Mouse (Mus musculus) urinary bladder, adult 2 months (tissue): ENCODE measurements around the gene Gm7714. TPM values are rescaled to one million over a fixed set of nuclear protein-coding genes. Genes with fewer than 3 reads are reported as not detected.
"Not testable (repeated sequence)": the region's sequence is repeated elsewhere in the genome, so short reads cannot be mapped to it uniquely, and the experiment has no call there.

Experiments used
- DNase-seq: peaks from one replicate; pipeline ENCODE4 v3.0.0; 2022; ENCODE audit warnings: low spot score
- polyA plus RNA-seq: library from polyadenylated mRNA; depleted of rRNA; stranded (reverse); fragments of >200 nt; gene quantifications from 2 replicates; pipeline ENCODE4 v1.2.3, GENCODE M21; 2012; rRNA removed

Gene Gm7714
- polyA plus RNA-seq, result not detected in 2 replicates

- no peak for DNase-seq
Measured at GRCm38 (mm10) chr5:88268619-88269018, at the start of gene Gm7714. TSS of gene Gm7714 (plus strand) at chr5:88268919.

DNA sequence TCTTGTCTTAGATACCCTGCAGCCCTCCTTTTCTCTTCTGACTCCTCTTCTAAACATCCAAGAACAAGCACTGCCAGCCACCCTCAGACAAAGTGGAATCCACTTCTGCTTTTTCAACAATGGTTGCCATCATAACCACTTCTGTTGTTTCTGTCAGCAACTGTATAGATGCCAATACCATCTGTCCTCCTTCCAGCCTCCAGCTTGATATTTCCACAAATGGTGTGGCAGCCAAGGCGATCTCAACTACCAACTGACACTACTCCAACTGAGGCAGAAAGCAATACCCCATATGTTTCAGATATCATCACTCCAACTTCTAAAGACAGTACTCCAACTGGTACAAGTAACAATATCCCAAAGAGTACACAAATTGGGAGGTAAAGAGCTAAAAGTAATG is 12.2 kb upstream of the Gm7714 start:
- DNase-seq, result no peak

- not testable (repeated sequence) for DNase-seq
Measured at GRCm38 (mm10) chr5:88311307-88311706, 42.6 kb downstream of the Gm7714 start.

- DNase-seq, result no peak
Measured at GRCm38 (mm10) chr5:88317012-88317411, 48.3 kb downstream of the Gm7714 start, which contains the start of gene Prol1. TSS of gene Prol1 (plus strand) at chr5:88317312.

Other genes with a start within 250 kb of the Gm7714 start
- gene Smr2, start 182.4 kb upstream of the Gm7714 start, polyA plus RNA-seq, result not detected in 2 replicates
- gene Gm11116, start 157.4 kb upstream of the Gm7714 start, polyA plus RNA-seq, result not detected in 2 replicates
- not detected in 2 replicates for gene Gm11115, start 114.8 kb upstream of the Gm7714 start, polyA plus RNA-seq
- not detected in 2 replicates for gene Prol1, start 48.4 kb downstream of the Gm7714 start, polyA plus RNA-seq
- gene Amtn, start 107.2 kb downstream of the Gm7714 start, polyA plus RNA-seq, result not detected in 2 replicates
- gene Ambn, start 187.1 kb downstream of the Gm7714 start, polyA plus RNA-seq, result not detected in 2 replicates
- not detected in 2 replicates for gene Enam, start 219.1 kb downstream of the Gm7714 start, polyA plus RNA-seq